Mouse (Mus musculus): ENCODE results near the gene Csgalnact2. TPM values are rescaled to one million over a fixed set of nuclear protein-coding genes. Genes with fewer than 3 reads are reported as not detected.

Csgalnact2 gene
- 10.2 and 12.8 TPM in 2 replicates for polyA plus RNA-seq (2014; fragmentation: Nextera tagmentation; extraction: Ambion mirVana)

- peak; percentile 100 for ATAC-seq (replicated peaks; ENCODE audit: insufficient number of reproducible peaks, low FRiP score, low TSS enrichment)
- Histone ChIP-seq H3K9ac (ENCODE audit: low read depth, low read length) (peak within 1 kb of the TSS; percentile 86), H3K4me3 (ENCODE audit: low read depth, low read length) (peak within 1 kb of the TSS; percentile 69), H3K27ac (ENCODE audit: low read depth, low read length) (0 out of 2 replicates have a peak within 1 kb of the TSS, but pooled peaks have one; percentile 57), H3K4me2 (peak within 1 kb of the TSS; percentile 65), H3K9me3 (replicated peaks; ENCODE audit: control insufficient read depth, low read length) (no peaks in the 10 kb centered on the region), H3K4me1 (ENCODE audit: control insufficient read depth, insufficient read depth, low read length) (no peaks in the 10 kb centered on the region), H3K36me3 (ENCODE audit: control insufficient read depth, insufficient read depth, low read length) (no peaks in the 10 kb centered on the region), H3K27me3 (ENCODE audit: control insufficient read depth, insufficient read depth, low read length) (no peaks in the 10 kb centered on the region)
- 6% methylated on average over 57 of the region's 66 CpGs for WGBS (ENCODE audit: insufficient replicate concordance)
Measured at GRCm38 (mm10) chr6:118138731-118139709, at the start of gene Csgalnact2. Gene Csgalnact2 (minus strand): TSS chr6:118139140.

- WGBS (ENCODE audit: insufficient replicate concordance) = 24% methylated on average over 9 of the region's 9 CpGs
- peak overlapping the region; percentile 9; the same call in 1 of the 2 replicates for H3K4me2 ChIP-seq
- peaks cover 3% of the 10 kb centered on the region; the same call in 1 of the 2 replicates for H3K4me1 ChIP-seq (ENCODE audit: control insufficient read depth, insufficient read depth, low read length)
- H3K4me3 ChIP-seq (ENCODE audit: low read depth, low read length) = no peak overlapping the region
- H3K27me3 ChIP-seq (ENCODE audit: control insufficient read depth, insufficient read depth, low read length) = peaks cover 15% of the 10 kb centered on the region
- H3K9me3 ChIP-seq (replicated peaks; ENCODE audit: control insufficient read depth, low read length) = no peaks in the 10 kb centered on the region
- H3K36me3 ChIP-seq (ENCODE audit: control insufficient read depth, insufficient read depth, low read length) = no peaks in the 10 kb centered on the region
- ATAC-seq (replicated peaks; ENCODE audit: insufficient number of reproducible peaks, low FRiP score, low TSS enrichment) = no peak
- H3K27ac ChIP-seq (ENCODE audit: low read depth, low read length) = no peak overlapping the region
- no peak overlapping the region for H3K9ac ChIP-seq (ENCODE audit: low read depth, low read length)
Measured at GRCm38 (mm10) chr6:118188599-118188998, 49.7 kb upstream of the Csgalnact2 start.

- Histone ChIP-seq H3K36me3 (ENCODE audit: control insufficient read depth, insufficient read depth, low read length) (no peaks in the 10 kb centered on the region), H3K4me3 (ENCODE audit: low read depth, low read length) (no peak overlapping the region), H3K4me1 (ENCODE audit: control insufficient read depth, insufficient read depth, low read length) (peaks cover 3% of the 10 kb centered on the region; the same call in 1 of the 2 replicates), H3K4me2 (no peak overlapping the region), H3K27me3 (ENCODE audit: control insufficient read depth, insufficient read depth, low read length) (peaks cover 7% of the 10 kb centered on the region; the same call in 1 of the 2 replicates), H3K9me3 (replicated peaks; ENCODE audit: control insufficient read depth, low read length) (no peaks in the 10 kb centered on the region), H3K27ac (ENCODE audit: low read depth, low read length) (no peak overlapping the region), H3K9ac (ENCODE audit: low read depth, low read length) (no peak overlapping the region)
- WGBS (ENCODE audit: insufficient replicate concordance) = 82% methylated on average over 3 of the region's 3 CpGs
- no peak for ATAC-seq (replicated peaks; ENCODE audit: insufficient number of reproducible peaks, low FRiP score, low TSS enrichment)
Measured at GRCm38 (mm10) chr6:118187285-118187641, 48.3 kb upstream of the Csgalnact2 start.

GRCm38 (mm10) chr6:118186620-118187284 is 47.8 kb upstream of the Csgalnact2 start:
- WGBS (ENCODE audit: insufficient replicate concordance) = 75% methylated on average over 17 of the region's 17 CpGs
- H3K9ac ChIP-seq (ENCODE audit: low read depth, low read length) = no peak overlapping the region

GRCm38 (mm10) chr6:118184126-118184525 is 45.2 kb upstream of the Csgalnact2 start:
- H3K9ac ChIP-seq (ENCODE audit: low read depth, low read length) = no peak overlapping the region
- no peak for ATAC-seq (replicated peaks; ENCODE audit: insufficient number of reproducible peaks, low FRiP score, low TSS enrichment)
- no peaks in the 10 kb centered on the region for H3K36me3 ChIP-seq (ENCODE audit: control insufficient read depth, insufficient read depth, low read length)
- no peak overlapping the region for H3K4me2 ChIP-seq
- 84% methylated on average over 10 of the region's 10 CpGs for WGBS (ENCODE audit: insufficient replicate concordance)
- H3K4me3 ChIP-seq (ENCODE audit: low read depth, low read length) = no peak overlapping the region
- H3K9me3 ChIP-seq (replicated peaks; ENCODE audit: control insufficient read depth, low read length) = no peaks in the 10 kb centered on the region
- H3K27ac ChIP-seq (ENCODE audit: low read depth, low read length) = no peak overlapping the region
- H3K27me3 ChIP-seq (ENCODE audit: control insufficient read depth, insufficient read depth, low read length) = 0 out of 2 replicates have a peak, but pooled peaks cover 6% of the 10 kb centered on the region
- H3K4me1 ChIP-seq (ENCODE audit: control insufficient read depth, insufficient read depth, low read length) = peaks cover 7% of the 10 kb centered on the region; the same call in 1 of the 2 replicates

More at GRCm38 (mm10) chr6:118186620-118187284, 47.8 kb upstream of the Csgalnact2 start:
- peaks cover 3% of the 10 kb centered on the region; the same call in 1 of the 2 replicates for H3K27me3 ChIP-seq (ENCODE audit: control insufficient read depth, insufficient read depth, low read length)
- H3K4me3 ChIP-seq (ENCODE audit: low read depth, low read length) = no peak overlapping the region
- no peak overlapping the region for H3K4me2 ChIP-seq
- no peak for ATAC-seq (replicated peaks; ENCODE audit: insufficient number of reproducible peaks, low FRiP score, low TSS enrichment)
- no peaks in the 10 kb centered on the region for H3K36me3 ChIP-seq (ENCODE audit: control insufficient read depth, insufficient read depth, low read length)
- H3K4me1 ChIP-seq (ENCODE audit: control insufficient read depth, insufficient read depth, low read length) = peaks cover 3% of the 10 kb centered on the region; the same call in 1 of the 2 replicates
- H3K9me3 ChIP-seq (replicated peaks; ENCODE audit: control insufficient read depth, low read length) = no peaks in the 10 kb centered on the region
- H3K27ac ChIP-seq (ENCODE audit: low read depth, low read length) = no peak overlapping the region

GRCm38 (mm10) chr6:118180085-118180423 is 41.1 kb upstream of the Csgalnact2 start:
- H3K9me3 ChIP-seq (replicated peaks; ENCODE audit: control insufficient read depth, low read length) = no peaks in the 10 kb centered on the region
- no peak overlapping the region for H3K9ac ChIP-seq (ENCODE audit: low read depth, low read length)
- H3K4me2 ChIP-seq = 0 out of 2 replicates have a peak overlapping the region, but pooled peaks have one; percentile 12
- H3K27ac ChIP-seq (ENCODE audit: low read depth, low read length) = no peak overlapping the region
- no peaks in the 10 kb centered on the region for H3K36me3 ChIP-seq (ENCODE audit: control insufficient read depth, insufficient read depth, low read length)
- 0 out of 2 replicates have a peak, but pooled peaks cover 3% of the 10 kb centered on the region for H3K4me1 ChIP-seq (ENCODE audit: control insufficient read depth, insufficient read depth, low read length)
- 75% methylated on average over 12 of the region's 12 CpGs for WGBS (ENCODE audit: insufficient replicate concordance)
- 0 out of 2 replicates have a peak, but pooled peaks cover 3% of the 10 kb centered on the region for H3K27me3 ChIP-seq (ENCODE audit: control insufficient read depth, insufficient read depth, low read length)
- ATAC-seq (replicated peaks; ENCODE audit: insufficient number of reproducible peaks, low FRiP score, low TSS enrichment) = no peak
- no peak overlapping the region for H3K4me3 ChIP-seq (ENCODE audit: low read depth, low read length)

- ATAC-seq (replicated peaks; ENCODE audit: insufficient number of reproducible peaks, low FRiP score, low TSS enrichment) = peak; percentile 62; the same call in 1 of the 2 replicates
- H3K4me1 ChIP-seq (ENCODE audit: control insufficient read depth, insufficient read depth, low read length) = 0 out of 2 replicates have a peak, but pooled peaks cover 3% of the 10 kb centered on the region
- no peak overlapping the region for H3K9ac ChIP-seq (ENCODE audit: low read depth, low read length)
- H3K4me2 ChIP-seq = 0 out of 2 replicates have a peak overlapping the region, but pooled peaks have one; percentile 12
- H3K27me3 ChIP-seq (ENCODE audit: control insufficient read depth, insufficient read depth, low read length) = 0 out of 2 replicates have a peak, but pooled peaks cover 3% of the 10 kb centered on the region
- H3K27ac ChIP-seq (ENCODE audit: low read depth, low read length) = no peak overlapping the region
- H3K4me3 ChIP-seq (ENCODE audit: low read depth, low read length) = no peak overlapping the region
- WGBS (ENCODE audit: insufficient replicate concordance) = 55% methylated on average over 13 of the region's 13 CpGs
- H3K9me3 ChIP-seq (replicated peaks; ENCODE audit: control insufficient read depth, low read length) = no peaks in the 10 kb centered on the region
- H3K36me3 ChIP-seq (ENCODE audit: control insufficient read depth, insufficient read depth, low read length) = no peaks in the 10 kb centered on the region
Measured at GRCm38 (mm10) chr6:118179316-118180084, 40.6 kb upstream of the Csgalnact2 start.

- ATAC-seq (replicated peaks; ENCODE audit: insufficient number of reproducible peaks, low FRiP score, low TSS enrichment) = no peak
- no peaks in the 10 kb centered on the region for H3K4me1 ChIP-seq (ENCODE audit: control insufficient read depth, insufficient read depth, low read length)
- H3K9me3 ChIP-seq (replicated peaks; ENCODE audit: control insufficient read depth, low read length) = no peaks in the 10 kb centered on the region
- no peak overlapping the region for H3K4me2 ChIP-seq
- H3K27ac ChIP-seq (ENCODE audit: low read depth, low read length) = no peak overlapping the region
- H3K36me3 ChIP-seq (ENCODE audit: control insufficient read depth, insufficient read depth, low read length) = no peaks in the 10 kb centered on the region
- 76% methylated on average over 5 of the region's 5 CpGs for WGBS (ENCODE audit: insufficient replicate concordance)
- H3K4me3 ChIP-seq (ENCODE audit: low read depth, low read length) = no peak overlapping the region
- H3K9ac ChIP-seq (ENCODE audit: low read depth, low read length) = no peak overlapping the region
- H3K27me3 ChIP-seq (ENCODE audit: control insufficient read depth, insufficient read depth, low read length) = no peaks in the 10 kb centered on the region
Measured at GRCm38 (mm10) chr6:118173975-118174328, 35.0 kb upstream of the Csgalnact2 start.

Measured in heart, embryonic 11.5 days (tissue).